Mouse (Mus musculus) spleen, adult 2 months (tissue): ENCODE results near the gene Slc25a44.

Source experiments
- CTCF ChIP-seq: fragments of 200-500 bp; IDR thresholded peaks from 2 replicates; pipeline ENCODE4 v1.5.1; 2011; ENCODE audit warnings: mild to moderate bottlenecking, inconsistent platforms; ENCODE audit not compliant: insufficient read depth, insufficient read length, insufficient replicate concordance; ENCODE audit errors: extremely low read depth
- POLR2A ChIP-seq: fragments of 200-500 bp; IDR thresholded peaks from 2 replicates; pipeline ENCODE4 v1.6.1; 2011; ENCODE audit warnings: low read depth, low read length, inconsistent platforms

GRCm38 (mm10) chr3:88407529-88407928, 17.4 kb downstream of the Slc25a44 start:
- TF ChIP-seq CTCF (no peak), POLR2A (no peak)
